Mouse (Mus musculus): ENCODE measurements around the gene Angpt4.

The Angpt4 gene

DNA sequence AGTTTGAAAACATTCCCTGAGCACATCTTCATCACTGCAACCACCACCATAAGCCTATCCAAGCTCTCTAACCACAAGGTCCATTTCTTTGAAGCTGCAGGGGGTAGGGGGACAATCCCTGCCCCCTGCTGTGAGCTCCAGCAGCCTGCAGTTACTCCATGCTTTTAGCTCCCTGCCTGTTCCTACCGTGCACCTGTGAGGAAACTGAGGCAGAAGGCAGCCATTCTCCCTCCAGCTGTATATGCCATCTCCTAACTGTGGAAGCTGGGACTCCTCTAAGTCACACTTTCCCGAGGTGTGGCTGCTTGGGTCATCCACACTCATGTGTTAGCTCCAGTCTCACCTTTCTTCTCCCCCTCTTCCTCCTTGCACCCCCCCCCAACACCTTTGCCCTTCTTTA is 4.1 kb downstream of the Angpt4 start:
- no peak for DNase-seq (ENCODE audit: low spot score in 2 of 2)

DNA sequence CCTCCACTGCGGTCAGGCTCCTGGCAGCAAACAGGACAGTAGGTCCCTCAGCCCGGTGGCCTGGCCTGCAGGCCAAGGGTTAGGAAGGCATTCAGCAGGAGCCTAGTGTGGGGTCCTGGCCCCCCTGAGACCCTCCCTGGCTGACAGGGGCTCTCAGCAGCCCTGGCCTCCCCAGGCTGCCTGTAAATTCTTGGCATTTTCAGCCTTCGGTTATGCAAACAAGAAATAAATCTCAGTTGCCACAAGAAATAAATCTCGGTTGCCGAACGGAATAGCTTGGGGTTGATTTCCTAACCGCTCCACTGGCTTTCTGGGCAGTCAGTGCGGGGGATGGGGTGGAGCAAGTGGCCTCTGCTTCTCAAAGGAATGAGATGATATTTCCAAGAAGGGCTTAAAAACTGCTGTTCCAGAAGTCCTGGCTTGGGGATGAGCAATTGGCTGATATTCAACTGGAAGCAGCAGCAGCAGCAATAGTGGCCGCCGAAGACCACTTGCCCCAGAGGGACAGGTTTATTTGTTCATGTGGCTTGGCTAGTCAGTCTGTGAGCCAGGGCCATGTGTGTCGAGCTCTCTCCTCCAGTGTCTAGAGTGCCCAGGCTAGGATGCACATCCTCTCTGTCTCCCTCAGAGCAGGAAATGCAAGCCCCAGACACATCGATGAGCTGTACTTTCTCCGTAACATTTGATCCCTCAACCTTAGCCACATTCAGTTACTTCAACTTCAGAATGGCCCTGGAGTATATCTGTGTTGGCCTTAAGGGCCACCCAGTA is 5.2 kb downstream of the Angpt4 start:
- DNase-seq (ENCODE audit: low spot score in 2 of 2): no peak

DNA sequence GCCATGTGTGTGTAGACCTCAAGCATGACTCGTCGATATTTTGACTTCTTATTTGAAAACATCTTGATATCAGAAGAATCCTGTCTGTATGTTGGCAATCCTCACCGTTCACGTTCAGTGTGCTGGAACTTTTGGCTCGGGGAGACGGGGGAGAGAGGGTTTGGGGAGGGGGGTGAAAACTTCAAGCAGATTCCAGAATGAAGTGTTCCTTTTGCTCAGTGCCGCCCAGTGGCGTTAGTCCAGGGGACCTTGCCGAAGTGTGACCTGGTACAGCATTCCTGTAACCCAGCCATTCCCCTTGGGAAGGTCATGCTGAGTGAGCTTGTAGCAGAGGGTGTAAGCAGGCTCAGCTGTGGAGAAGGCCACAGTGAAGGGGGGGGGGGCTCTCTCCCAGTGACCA is 8.1 kb downstream of the Angpt4 start:
- no peak for DNase-seq (ENCODE audit: low spot score in 2 of 2)

DNA sequence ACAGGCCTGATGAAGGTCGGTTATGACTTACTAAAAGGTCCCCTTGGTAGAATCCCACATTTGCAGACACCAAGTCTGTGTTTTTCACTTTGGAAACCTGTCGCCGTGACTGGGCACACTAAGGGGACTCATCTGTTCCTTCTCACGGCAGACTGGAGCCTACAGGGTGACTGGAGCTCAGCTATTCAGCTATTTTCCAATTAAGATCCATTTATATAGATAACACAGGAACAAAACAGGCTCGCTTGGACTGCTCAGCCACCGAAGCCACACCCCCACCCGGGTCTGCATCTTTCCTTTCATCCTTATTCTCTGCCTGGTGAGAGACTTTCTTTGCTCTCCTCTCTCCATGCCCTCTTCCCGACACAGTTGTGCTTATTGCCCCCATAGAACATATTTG is 10.1 kb downstream of the Angpt4 start:
- DNase-seq (ENCODE audit: low spot score in 2 of 2): no peak

DNA sequence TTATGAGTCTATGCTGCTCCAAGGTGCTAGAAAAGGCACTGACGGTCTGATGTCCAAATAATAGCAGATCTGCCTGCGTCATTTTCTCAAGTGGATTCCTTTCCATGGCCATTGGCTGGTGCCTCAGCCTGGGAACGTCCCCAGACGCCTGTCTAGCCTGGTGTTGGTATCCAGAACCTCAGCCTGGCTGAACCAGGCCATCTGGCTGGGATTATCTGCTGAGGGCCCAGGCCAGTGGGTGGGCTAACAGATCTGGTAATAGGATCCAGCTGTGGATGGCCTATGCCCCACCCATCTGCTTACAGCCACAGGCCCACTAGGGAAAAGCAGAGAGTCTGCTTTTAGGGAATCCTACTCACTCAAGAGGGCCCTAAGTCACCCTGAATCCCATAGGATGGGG is 10.6 kb downstream of the Angpt4 start:
- no peak for DNase-seq (ENCODE audit: low spot score in 2 of 2)

DNA sequence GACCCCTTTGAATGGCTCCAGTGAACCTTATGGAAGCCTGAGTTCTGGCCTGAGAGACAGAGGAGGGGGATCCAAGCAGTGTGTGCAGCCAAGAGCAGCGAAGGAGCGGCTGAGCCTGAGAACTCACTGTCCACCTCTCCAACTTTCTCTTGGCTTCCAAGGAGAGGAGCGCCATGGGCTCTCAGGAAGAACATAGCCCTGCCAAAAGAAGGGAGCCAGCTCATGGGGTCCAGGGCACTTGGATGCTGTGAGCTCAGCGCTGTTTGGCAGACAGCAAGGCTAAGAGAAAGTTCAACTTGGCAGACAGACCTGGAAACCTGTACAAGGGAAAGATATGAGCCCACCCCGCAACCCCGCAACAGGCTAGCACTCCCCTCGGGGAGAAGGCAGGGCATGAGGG is 13.3 kb downstream of the Angpt4 start:
- no peak for DNase-seq (ENCODE audit: low spot score in 2 of 2)

DNA sequence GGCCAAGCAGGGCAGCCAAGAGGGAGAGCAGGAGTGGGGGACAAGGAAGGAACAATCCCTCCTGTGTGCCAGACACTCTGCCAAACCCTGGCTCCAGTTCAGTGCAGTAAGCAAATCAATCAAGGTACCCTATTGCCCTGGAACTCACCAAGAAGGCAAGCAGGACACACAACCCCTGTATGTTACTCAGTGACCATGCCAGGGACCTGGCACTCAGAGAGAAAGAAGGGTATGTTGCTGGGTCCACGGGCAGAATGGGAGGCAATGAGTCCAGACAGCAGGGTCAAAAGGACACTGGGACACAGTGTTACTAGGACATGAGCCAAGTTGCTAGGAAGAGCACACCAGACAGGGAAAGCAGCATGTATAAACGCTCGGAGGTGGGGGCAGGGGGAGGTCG is 14.7 kb downstream of the Angpt4 start:
- DNase-seq (ENCODE audit: low spot score in 2 of 2): no peak

DNA sequence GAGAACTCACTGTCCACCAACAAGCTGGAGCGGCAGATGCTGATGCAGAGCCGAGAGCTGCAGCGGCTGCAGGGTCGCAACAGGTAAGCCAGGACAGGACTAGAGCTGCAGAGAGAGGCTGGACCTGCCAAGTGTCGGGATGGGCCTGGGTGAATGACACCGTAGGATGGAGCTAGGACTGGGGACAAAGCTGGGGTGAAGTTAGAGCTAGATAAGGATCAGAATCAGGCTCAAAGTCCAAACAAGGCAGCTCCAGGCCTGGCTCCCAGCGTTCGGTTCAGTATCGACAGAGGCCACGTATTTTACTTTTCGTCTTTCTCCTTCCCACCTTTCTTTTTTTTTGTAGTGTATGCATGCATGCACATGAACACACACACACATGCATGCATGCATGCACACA is 16.1 kb downstream of the Angpt4 start:
- no peak for DNase-seq (ENCODE audit: low spot score in 2 of 2)

DNA sequence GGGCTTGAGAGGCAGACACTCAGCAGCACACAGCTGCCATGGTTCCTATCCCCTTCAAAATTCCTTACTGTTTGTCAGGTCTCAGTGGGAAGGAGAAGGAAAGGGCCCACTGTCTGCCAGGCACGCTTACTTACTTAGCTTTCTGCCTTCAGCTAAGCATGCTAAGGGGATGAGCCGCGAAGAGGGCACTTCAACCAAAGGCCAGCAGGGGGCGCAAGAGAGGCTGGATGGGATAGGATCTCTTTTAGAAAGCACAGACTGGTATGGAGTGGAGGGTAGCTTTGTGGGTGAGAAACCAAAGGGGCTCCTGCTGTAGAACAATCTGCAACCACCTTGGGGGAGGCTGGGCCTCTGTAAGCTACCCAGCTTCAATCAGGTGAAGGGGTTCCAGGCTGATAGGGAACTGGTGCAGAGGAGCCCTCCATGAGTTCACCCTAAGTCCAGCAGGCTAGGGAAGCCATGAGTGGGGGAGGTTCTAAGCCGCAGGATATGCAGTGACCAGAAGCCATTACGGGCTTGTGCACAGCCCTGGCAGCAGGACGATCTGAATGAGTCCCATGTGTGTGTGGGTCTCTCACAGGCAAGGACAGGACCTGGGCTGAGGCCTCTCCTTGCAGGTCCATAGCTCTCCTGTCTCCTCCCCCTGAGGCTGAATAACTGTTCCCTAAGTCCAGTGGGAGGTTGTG is 19.5 kb downstream of the Angpt4 start:
- DNase-seq (ENCODE audit: low spot score in 2 of 2): peak; percentile 50 to 83

DNA sequence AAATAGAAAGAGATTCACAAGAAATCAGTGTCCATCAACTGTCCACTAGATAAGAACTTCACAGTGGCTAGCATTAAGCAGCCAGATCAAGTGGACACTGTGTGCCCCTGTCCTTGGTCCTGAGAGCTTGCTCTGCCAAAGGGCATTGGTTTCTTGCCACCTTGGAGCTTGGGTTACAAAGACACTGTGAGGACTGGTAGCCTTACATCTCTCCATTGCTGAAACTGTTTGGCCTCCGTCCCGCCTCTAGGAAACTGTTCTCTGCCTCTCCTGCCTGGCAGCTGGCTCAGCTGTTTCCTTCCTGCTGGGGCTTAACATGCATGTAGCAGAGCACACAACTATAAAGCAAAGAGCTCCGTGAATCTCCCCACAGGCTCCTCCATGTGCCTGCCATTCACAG is 26.9 kb downstream of the Angpt4 start:
- DNase-seq (ENCODE audit: low spot score in 2 of 2): peak in 1 of 2 experiments; percentile 32

DNA sequence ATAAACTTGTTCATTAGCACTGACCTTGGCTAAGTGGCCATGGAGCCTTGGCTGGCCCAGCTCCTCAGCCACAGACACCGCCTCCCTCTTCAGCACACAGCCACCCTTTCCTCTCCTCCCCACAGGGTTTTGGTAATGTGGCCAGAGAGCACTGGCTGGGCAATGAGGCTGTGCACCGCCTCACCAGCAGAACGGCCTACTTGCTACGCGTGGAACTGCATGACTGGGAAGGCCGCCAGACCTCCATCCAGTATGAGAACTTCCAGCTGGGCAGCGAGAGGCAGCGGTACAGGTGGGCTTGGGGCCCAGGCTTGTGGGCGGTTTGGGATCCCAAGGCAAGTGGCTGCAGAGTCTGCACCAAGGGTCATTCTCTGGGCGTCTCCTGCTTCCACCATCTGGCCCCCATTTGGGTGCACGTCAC is 27.8 kb downstream of the Angpt4 start:
- DNase-seq (ENCODE audit: low spot score in 2 of 2): peak; percentile 56 to 69

DNA sequence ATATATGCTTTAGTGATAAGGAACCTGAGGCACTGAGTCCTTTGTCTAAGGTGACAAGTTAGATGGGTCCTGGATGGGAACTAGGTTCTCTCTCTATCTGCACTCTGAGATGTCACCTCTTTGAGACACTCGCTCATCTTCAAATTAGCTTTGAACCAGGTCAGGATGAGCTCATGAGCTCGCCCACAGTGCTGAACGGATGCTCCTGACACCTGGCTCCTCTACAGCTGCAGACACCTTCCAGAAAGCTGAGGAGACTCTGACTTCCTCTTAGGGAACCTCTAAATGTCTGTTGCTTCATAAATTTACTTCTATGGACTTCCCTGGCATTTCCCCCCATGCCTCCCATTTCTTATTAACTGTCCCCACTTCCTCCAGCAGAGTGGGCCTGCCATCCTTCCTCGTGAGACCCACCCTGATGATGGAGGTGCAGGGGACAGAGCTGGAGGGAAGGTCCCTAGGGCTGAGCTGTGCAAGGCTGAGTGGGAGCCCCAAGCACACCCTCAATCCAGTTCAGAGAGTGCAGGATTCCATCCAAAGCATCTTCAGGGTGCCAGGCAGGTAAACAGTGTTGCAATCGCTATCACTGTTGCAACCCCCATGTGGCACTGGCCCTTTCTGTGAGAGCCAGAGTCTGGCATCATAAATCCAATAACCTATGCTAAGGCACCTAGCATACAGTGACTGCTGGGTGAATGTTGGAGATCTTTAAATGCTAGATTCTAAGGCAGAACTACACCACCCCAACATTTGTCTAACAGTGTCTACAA is 28.8 kb downstream of the Angpt4 start:
- DNase-seq (ENCODE audit: low spot score in 2 of 2): no peak

DNA sequence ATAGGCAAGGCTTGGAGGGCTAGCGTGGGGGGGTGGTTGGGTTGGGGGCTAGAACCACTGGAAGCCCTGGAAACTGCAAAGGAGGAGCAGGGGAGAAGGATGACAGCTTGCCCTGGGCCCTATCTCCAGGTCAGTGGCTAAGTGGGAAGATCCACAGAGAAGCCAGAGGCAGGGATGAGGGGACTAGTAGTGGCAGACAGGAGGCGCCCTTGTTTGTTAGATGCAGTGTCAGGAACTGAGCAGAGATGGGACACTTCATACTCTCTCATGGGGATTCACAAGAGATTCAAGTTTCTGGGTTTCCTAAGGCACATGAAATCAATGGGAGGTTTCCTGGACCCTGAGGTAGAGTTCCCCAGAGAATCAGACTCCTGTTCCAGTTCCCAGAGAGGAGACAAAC is 30.3 kb downstream of the Angpt4 start:
- DNase-seq (ENCODE audit: low spot score in 2 of 2): no peak

DNA sequence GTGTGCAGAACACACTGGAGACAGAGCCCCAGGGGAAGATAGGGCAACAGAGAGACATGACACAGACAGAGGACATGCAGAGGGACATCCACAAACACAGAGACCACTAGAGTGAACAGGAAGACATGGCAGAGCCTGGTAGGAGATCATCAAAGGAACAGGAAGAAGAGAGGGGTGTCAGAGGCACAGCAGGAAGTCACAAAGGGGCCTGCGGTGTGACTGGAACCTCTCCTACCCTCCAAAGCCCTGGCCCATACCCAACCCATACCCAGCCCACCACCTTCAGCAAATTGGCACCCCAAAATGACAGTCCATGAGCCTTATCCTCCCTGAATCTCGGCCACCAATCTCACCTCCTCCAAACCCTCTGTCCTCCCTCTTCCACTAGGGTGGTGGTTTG is 33.1 kb downstream of the Angpt4 start:
- DNase-seq (ENCODE audit: low spot score in 2 of 2): no peak

DNA sequence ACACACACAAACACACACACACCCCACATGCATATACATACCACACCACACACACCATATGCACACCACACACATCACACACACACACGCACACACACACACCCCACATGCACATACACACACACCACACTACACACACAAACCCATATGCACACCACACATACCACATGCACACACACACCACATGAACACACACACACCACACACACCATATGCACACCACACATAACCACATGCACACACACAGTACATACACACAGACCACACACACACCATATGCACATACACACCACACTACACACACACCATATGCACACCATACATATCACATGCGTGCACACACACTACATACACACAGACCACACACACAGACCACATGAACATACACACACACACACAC is 36.6 kb downstream of the Angpt4 start:
- DNase-seq (ENCODE audit: low spot score in 2 of 2): no peak

DNA sequence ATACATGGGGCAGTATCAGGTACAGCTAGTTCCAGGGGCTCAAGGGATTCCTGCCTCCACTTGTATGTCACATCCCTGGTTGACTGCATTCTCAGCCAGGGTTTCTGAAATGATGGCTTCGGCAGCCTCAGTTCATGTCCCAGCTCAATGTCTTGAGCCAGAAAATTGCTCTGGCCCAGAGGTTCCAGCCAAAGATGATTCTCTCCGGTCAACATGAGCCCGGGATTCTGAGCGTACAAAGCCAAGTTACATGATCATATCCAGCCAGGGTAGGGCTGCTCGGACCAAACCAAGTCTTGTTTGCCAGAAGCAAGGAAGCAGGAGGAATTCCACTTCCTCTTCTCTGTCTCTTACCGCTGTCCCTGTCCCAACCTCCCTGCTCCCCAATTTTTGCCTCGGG is 37.3 kb downstream of the Angpt4 start:
- DNase-seq (ENCODE audit: low spot score in 2 of 2): no peak

DNA sequence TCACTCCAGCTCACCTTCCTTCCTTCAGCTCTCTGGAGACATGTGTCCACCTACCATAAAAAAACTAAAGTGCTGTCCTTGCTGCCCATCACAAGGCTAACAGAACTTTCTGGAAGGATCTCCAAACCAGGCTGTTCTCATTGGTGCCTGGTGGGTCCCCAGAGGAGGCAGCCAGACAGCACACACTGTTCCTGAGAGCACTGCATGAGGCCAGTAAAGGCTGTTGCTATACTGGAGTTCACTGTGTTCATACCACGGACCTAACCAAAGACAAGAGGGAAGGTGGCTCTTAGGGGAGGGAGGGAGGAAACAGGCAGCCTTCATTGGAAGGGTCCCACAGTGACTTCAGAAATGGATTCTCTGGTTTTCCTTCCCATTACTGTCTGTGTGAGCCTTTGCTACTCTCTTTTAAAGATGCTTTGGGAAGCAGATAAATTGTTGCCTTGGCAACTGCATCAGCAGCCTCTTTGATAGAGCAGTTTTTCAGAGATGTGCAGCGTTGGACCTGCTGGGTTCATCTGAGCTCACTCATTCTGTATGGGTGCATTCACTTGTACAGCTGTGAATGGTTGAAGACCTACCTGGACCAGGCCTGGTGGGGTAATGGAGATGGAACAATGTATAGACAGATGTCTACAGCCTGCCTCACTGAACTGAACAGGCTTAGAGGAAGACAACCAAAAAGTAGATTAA is 38.2 kb downstream of the Angpt4 start:
- DNase-seq (ENCODE audit: low spot score in 2 of 2): peak; percentile 53 to 77

DNA sequence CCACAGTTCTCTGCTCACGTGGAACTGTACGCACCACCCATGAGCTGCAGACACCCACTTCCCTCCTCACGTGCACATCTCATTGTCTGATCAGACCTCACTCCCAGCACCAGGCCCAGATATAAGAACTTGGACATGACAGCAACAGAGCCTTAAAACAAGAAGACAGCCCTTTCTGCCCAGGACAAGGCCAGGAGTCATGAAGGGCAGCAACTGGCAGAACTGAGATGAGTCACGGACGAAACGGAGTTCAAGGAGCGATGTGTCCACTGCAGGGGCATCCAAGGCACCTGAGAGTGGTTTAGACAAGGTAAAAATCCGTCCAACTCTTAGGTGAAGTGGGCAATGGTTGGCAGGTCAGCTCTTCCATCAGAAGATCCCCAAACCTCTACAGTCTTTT is 42.7 kb downstream of the Angpt4 start:
- DNase-seq (ENCODE audit: low spot score in 2 of 2): no peak

DNA sequence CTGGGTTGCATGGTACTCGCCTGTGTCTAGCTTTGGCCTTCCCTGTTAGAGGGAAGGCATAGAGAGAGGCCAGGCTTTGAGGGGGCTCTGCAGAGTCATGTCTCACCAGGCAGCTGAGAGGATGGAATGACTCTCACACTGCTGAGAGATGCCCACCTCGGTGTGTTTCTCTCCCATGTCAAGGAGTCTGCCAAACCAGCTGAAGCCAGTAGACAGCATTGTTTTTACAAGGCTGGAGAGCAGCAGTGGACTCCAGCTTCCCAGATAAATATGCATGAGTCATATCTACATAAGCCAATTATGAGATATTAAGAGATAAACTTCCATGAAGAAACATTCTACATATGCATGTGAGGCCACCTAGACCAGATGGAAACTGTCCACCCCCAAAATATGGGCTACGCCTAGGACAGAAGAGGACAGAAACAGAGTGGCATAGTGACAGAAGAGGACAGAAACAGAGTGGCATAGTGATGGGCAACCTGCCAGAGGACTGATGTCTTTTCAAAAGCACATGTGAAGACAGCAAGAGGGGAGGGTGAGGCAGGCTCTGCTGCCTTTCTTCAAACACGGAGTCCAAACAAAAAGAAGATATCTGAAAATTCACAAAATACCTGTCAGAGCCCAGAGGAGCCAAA is 45.6 kb downstream of the Angpt4 start:
- DNase-seq (ENCODE audit: low spot score in 2 of 2): no peak

DNA sequence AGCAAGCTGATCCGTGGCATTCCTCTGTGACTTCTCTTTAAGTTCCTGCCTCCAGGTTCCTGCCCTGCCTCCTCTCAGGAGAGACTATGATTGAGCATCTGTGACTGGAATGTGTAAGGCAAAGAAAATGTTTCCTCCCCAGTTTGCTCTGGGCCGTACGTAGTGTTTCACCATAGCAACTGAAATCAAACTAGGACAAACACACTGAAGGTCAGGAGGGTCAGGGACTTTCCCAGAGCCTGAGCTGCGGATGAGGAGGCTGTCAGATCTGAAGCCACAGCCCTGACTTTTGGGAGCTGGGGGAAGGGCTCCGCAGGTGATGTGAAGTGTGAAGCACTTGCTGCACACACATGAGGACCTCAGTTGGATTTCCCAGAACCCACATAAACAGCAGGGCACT is 48.3 kb downstream of the Angpt4 start:
- DNase-seq (ENCODE audit: low spot score in 2 of 2): no peak

DNA sequence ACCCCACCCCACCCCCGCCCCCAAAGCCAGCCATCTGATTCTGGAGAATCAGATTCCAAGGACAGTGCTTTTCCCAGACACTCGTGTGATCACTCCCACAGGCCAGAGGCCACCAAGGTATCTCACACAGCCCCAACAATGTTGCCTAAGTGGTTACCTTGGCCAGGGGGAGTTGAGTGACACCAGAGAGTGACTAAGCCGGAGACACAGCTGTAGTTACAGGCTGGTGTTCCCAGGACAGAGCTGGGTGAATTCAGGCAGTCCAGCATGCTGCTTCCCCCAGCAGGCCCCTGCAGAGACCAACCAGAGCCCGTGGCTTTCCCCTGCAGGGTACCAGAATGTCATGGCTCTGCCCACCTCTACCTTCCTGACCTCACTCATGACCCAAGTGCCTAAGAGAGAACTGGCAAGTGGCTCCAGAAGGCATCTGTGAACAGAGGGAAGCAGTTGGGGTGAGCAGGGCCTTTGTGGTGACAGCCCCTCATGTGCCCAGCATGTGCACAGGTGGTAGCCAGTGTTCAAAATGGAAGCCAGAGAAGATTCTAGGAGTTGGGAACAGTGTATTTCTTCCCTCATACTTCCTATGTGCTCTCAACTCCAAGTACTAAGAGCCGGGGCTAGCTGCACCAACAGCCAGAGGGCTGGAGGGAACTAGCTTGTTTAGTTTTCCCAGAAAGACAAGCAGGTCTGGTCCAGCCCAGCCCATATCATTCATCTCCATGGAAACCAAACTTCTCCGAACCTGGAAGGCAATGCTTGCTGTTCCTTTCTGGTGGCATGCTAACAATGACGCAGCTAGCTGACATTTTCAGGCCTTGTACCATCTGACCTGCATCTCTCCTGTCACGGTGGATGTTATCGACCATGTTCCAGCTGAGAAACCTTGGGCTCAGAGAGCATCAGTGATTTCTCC is 50.5 kb downstream of the Angpt4 start:
- DNase-seq (ENCODE audit: low spot score in 2 of 2): no peak

All from right cerebral cortex, postnatal 10 days (tissue).